Comparison of ENCODE assay signal across 9 mouse cellular contexts in the genomic region with DNA sequence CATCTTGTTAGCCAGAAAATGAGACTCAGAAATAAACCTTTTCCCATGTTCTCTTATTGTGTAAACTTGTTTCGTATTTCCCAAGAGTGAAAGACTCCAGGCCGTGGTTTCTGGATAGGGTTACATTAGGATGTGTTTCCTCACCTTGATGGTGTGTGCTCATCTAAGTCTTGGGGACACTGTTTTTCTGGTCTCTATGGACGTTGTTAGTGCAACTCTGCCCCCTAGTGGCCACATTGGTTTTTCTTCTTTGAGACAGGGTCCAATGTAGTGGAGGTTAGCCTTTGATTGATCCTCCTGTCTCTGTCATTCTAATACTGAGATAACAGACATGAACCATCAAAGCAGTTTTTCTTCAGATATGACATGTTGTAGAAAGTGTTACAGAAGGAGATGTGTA. TPM values are rescaled to one million over a fixed set of nuclear protein-coding genes. Genes with fewer than 3 reads are reported as not detected.
DNase-seq lines count a peak whose midpoint lies in the region; ATAC-seq and TF ChIP-seq lines count a peak whose summit lies in the region.
"Had no signal": no experiment of that assay in that cellular context is flagged by ENCODE, and none has a peak within 500 bp of the region (broad histone marks: within the 10 kb centered on the region; RNA-seq: fewer than 3 reads in every experiment).

No protein-coding gene starts in this region.

- no peak overlapping the region for H3K4me2 ChIP-seq in kidney, embryonic 14.5 days (replicated peaks; ENCODE audit: low read depth, low read length)
- H3K4me2 ChIP-seq in hindbrain, postnatal 0 days (ENCODE audit: low read depth, low read length), result no peak overlapping the region
- H3K4me2 ChIP-seq: lung, embryonic 15.5 days had no signal

- no peaks in the 10 kb centered on the region for H3K9me3 ChIP-seq in kidney, embryonic 14.5 days (ENCODE audit: control insufficient read depth, low read length)
- no peaks in the 10 kb centered on the region for H3K9me3 ChIP-seq in hindbrain, postnatal 0 days (ENCODE audit: low read length)
- H3K9me3 ChIP-seq: lung, embryonic 15.5 days had no signal

- H3K4me1 ChIP-seq in kidney, adult 2 months (ENCODE audit: control insufficient read depth, insufficient read depth, low read length), result no peaks in the 10 kb centered on the region
- H3K4me1 ChIP-seq in kidney, embryonic 14.5 days (ENCODE audit: control insufficient read depth, insufficient read depth, low read length), result no peaks in the 10 kb centered on the region
- H3K4me1 ChIP-seq in hindbrain, postnatal 0 days (ENCODE audit: insufficient read depth, low read length), result no peaks in the 10 kb centered on the region
- H3K4me1 ChIP-seq: lung, embryonic 15.5 days had no signal

- TF ChIP-seq POLR2A in kidney, adult 2 months (IDR thresholded peaks at IDR 0.05; ENCODE audit: low read depth, low read length), result no peak

- no peaks in the 10 kb centered on the region for H3K27me3 ChIP-seq in kidney, adult 2 months (replicated peaks; ENCODE audit: control insufficient read depth, insufficient read depth, low read length)
- H3K27me3 ChIP-seq in kidney, embryonic 14.5 days (ENCODE audit: control insufficient read depth, insufficient read depth, low read length), result no peaks in the 10 kb centered on the region
- H3K27me3 ChIP-seq in hindbrain, postnatal 0 days (ENCODE audit: insufficient read depth, low read length), result no peaks in the 10 kb centered on the region
- H3K27me3 ChIP-seq: lung, embryonic 15.5 days had no signal

- WGBS in kidney, adult 2 months, result 25% methylated on average over 3 of the region's 3 CpGs
- WGBS in kidney, embryonic 14.5 days, result 33% methylated on average over 3 of the region's 3 CpGs
- 47% methylated on average over 3 of the region's 3 CpGs for WGBS in hindbrain, postnatal 0 days

- no peaks in the 10 kb centered on the region for H3K36me3 ChIP-seq in kidney, adult 2 months (ENCODE audit: control insufficient read depth, insufficient read depth, low read length)
- no peaks in the 10 kb centered on the region for H3K36me3 ChIP-seq in kidney, embryonic 14.5 days (ENCODE audit: control insufficient read depth, insufficient read depth, low read length)
- H3K36me3 ChIP-seq in hindbrain, postnatal 0 days (ENCODE audit: insufficient read depth, low read length), result no peaks in the 10 kb centered on the region
- H3K36me3 ChIP-seq: lung, embryonic 15.5 days had no signal

- no peak overlapping the region for H3K9ac ChIP-seq in kidney, embryonic 14.5 days (ENCODE audit: low read depth, low read length)
- H3K9ac ChIP-seq in hindbrain, postnatal 0 days (replicated peaks; ENCODE audit: low read length), result no peak overlapping the region
- H3K9ac ChIP-seq: lung, embryonic 15.5 days had no signal

- H3K4me3 ChIP-seq in kidney, adult 2 months (ENCODE audit: insufficient read depth, low read depth, low read length), result no peak overlapping the region
- H3K4me3 ChIP-seq in kidney, embryonic 14.5 days (ENCODE audit: low read length), result no peak overlapping the region
- H3K4me3 ChIP-seq in hindbrain, postnatal 0 days (ENCODE audit: low read length), result no peak overlapping the region
- no peak overlapping the region for H3K4me3 ChIP-seq in left cerebral cortex, adult 2 months
- H3K4me3 ChIP-seq: lung, embryonic 15.5 days had no signal

- peak; percentile 73 for DNase-seq in kidney, adult 2 months
- DNase-seq in adipocyte (ENCODE audit: low spot score), result peak; percentile 90
- DNase-seq in embryo, embryonic 11.5 days (ENCODE audit: low read depth, low spot score), result peak; percentile 37
- peak; percentile 74 for DNase-seq in hindbrain, postnatal 0 days (ENCODE audit: low spot score)
- DNase-seq in left cerebral cortex, adult 2 months (ENCODE audit: extremely low spot score in 1 of 2, low spot score in 2 of 2), result peak; percentile 68 to 79
- peak; percentile 29 to 51 for DNase-seq in natural killer cell, adult 2 months (ENCODE audit: low spot score in 2 of 2)
- DNase-seq in thymus, postnatal 10 days (ENCODE audit: low spot score in 2 of 2), result peak; percentile 38 to 79

- intact Hi-C loops in left cerebral cortex, adult 2 months (cut with DNase I), result loop anchor here (1.0 to 5.0 kb wide), 3 partner anchors 151 to 313 kb away; no protein-coding TSS in a partner anchor

- no peak for ATAC-seq in kidney, embryonic 14.5 days (ENCODE audit: low FRiP score, low TSS enrichment)
- no peak for ATAC-seq in hindbrain, postnatal 0 days

- peak; percentile 38 for TF ChIP-seq CTCF in kidney, adult 2 months (conservative IDR thresholded peaks at IDR 0.05; ENCODE audit: insufficient read depth, insufficient read length, low read depth, low read length)
- peak; percentile 78 for TF ChIP-seq CTCF in hindbrain, postnatal 0 days (IDR thresholded peaks at IDR 0.05; ENCODE audit: low read depth)
- peak; percentile 83 for TF ChIP-seq CTCF in left cerebral cortex, adult 2 months (IDR thresholded peaks at IDR 0.05)

- no peak overlapping the region for H3K27ac ChIP-seq in kidney, adult 2 months (ENCODE audit: insufficient read depth, low read depth, low read length)
- H3K27ac ChIP-seq in kidney, embryonic 14.5 days (ENCODE audit: low read depth, low read length), result no peak overlapping the region
- no peak overlapping the region for H3K27ac ChIP-seq in hindbrain, postnatal 0 days
- no peak overlapping the region for H3K27ac ChIP-seq in left cerebral cortex, adult 2 months
- H3K27ac ChIP-seq: lung, embryonic 15.5 days had no signal

RNA-seq across cellular contexts. Expression of gene Emp1, which starts 38.0 kb away (rescaled TPM):
- polyA plus RNA-seq in kidney, adult 2 months (2012; rRNA removed), result 56.0 and 66.3 TPM in 2 replicates
- 14.0 and 23.7 TPM in 2 replicates for polyA plus RNA-seq in kidney, embryonic 14.5 days (2014; fragmentation: Nextera tagmentation; extraction: Ambion mirVana)
- 40.2 and 53.2 TPM in 2 replicates for total RNA-seq in hindbrain, postnatal 0 days (2014; rRNA removed)
- polyA plus RNA-seq in hindbrain, postnatal 0 days (2015; fragmentation: Nextera tagmentation; extraction: Ambion mirVana), result 7.8 and 8.6 TPM in 2 replicates
- total RNA-seq in left cerebral cortex, adult 2 months (2021), result 1 to 10 TPM; 2.6 TPM

Comparison
In these comparisons a context has a peak if more than half of its experiments do, and no peak if none do; other contexts are left out.
1. DNase-seq: peak in every context shown above with its lines; median percentile 90 in adipocyte; 74 in hindbrain, postnatal 0 days; 74 in left cerebral cortex, adult 2 months; 73 in kidney, adult 2 months; 58 in thymus, postnatal 10 days; 40 in natural killer cell, adult 2 months; 37 in embryo, embryonic 11.5 days.